Mouse (Mus musculus) liver, embryonic 16.5 days (tissue): ENCODE results near the gene Clec14a. TPM values are rescaled to one million over a fixed set of nuclear protein-coding genes. Genes with fewer than 3 reads are reported as not detected.
"Not testable (repeated sequence)": the region's sequence is repeated elsewhere in the genome, so short reads cannot be mapped to it uniquely, and the experiment has no call there.

ENCODE experiments used
- ATAC-seq: fragments of 200-750 bp; cut with Nextera tagmentation; 2 replicates; pipeline ENCODE4 v1.8.0; 2017; ENCODE audit warnings: low read depth, mild to moderate bottlenecking, moderate number of reproducible peaks, moderate library complexity
- H3K27ac ChIP-seq: fragments of 300-500 bp; sonication (generic); 2 replicates; pipeline ENCODE4 v1.5.1; 2014; ENCODE audit warnings: mild to moderate bottlenecking, low read length
- H3K27me3 ChIP-seq: fragments of 300-500 bp; sonication (generic); 2 replicates; pipeline ENCODE4 v1.6.1; 2014; ENCODE audit warnings: low read depth, low read length, mixed read lengths; ENCODE audit not compliant: control insufficient read depth, insufficient read depth
- H3K36me3 ChIP-seq: fragments of 300-500 bp; sonication (generic); 2 replicates; pipeline ENCODE4 v1.6.1; 2014; ENCODE audit warnings: mild to moderate bottlenecking; ENCODE audit not compliant: control insufficient read depth, insufficient read depth
- H3K4me1 ChIP-seq: fragments of 300-500 bp; sonication (generic); 2 replicates; pipeline ENCODE4 v1.6.1; 2014; ENCODE audit warnings: low read depth, low read length, mixed read lengths; ENCODE audit not compliant: control insufficient read depth
- H3K4me2 ChIP-seq: fragments of 300-500 bp; sonication (generic); 2 replicates; pipeline ENCODE4 v1.6.1; 2014; ENCODE audit warnings: low read depth, low read length, mixed read lengths
- H3K4me3 ChIP-seq: fragments of 300-500 bp; sonication (generic); 2 replicates; pipeline ENCODE4 v1.5.1; 2014; ENCODE audit warnings: low read depth, mild to moderate bottlenecking, low read length
- H3K9ac ChIP-seq: fragments of 300-500 bp; sonication (generic); 2 replicates; pipeline ENCODE4 v1.6.1; 2014; ENCODE audit warnings: low read depth, low read length
- H3K9me3 ChIP-seq: fragments of 300-500 bp; sonication (generic); replicated peaks from 2 replicates; pipeline ENCODE4 v1.6.1; 2016; ENCODE audit warnings: low read length; ENCODE audit not compliant: control insufficient read depth
- WGBS: fragments of 180-500 bp; shearing (Covaris S2); extraction: QIAGEN DNeasy Blood & Tissue Kit; methylation state at CpG from one replicate; pipeline ENCODE4 v1.1.7; 2014; ENCODE audit not compliant: insufficient replicate concordance; 5-methylcytosine and 5-hydroxymethylcytosine counted together
- polyA plus RNA-seq: library from polyadenylated mRNA; unstranded; fragments of >200 nt; fragmentation: Nextera tagmentation; extraction: Ambion mirVana; gene quantifications from 2 replicates; pipeline ENCODE4 v1.2.1, GENCODE M21; 2015

Gene Clec14a
- polyA plus RNA-seq = 6.6 and 6.7 TPM in 2 replicates

GRCm38 (mm10) chr12:58268563-58269501 is at the start of gene Clec14a:
Clec14a (minus strand) TSS chr12:58269290.
- Histone ChIP-seq H3K27ac (no peak within 1 kb of the TSS), H3K9ac (no peak within 1 kb of the TSS), H3K4me1 (no peaks in the 10 kb centered on the region), H3K36me3 (no peaks in the 10 kb centered on the region), H3K9me3 (no peaks in the 10 kb centered on the region), H3K4me3 (peak within 1 kb of the TSS; percentile 24), H3K27me3 (no peaks in the 10 kb centered on the region), H3K4me2 (peak within 1 kb of the TSS; percentile 37)
- ATAC-seq = peak; percentile 75
- 10% methylated on average over 32 of the region's 32 CpGs for WGBS

- Histone ChIP-seq H3K36me3 (no peaks in the 10 kb centered on the region), H3K4me2 (no peak overlapping the region), H3K9me3 (no peaks in the 10 kb centered on the region), H3K4me3 (no peak overlapping the region), H3K27ac (no peak overlapping the region), H3K4me1 (no peaks in the 10 kb centered on the region), H3K9ac (no peak overlapping the region), H3K27me3 (no peaks in the 10 kb centered on the region)
- WGBS = 48% methylated on average over 2 of the region's 2 CpGs
- ATAC-seq = no peak
These were observed 38.7 kb upstream of the Clec14a start for GRCm38 (mm10) chr12:58307835-58308234.

GRCm38 (mm10) chr12:58306402-58306801 is 37.3 kb upstream of the Clec14a start:
- not testable (repeated sequence) for H3K4me1 ChIP-seq, ATAC-seq, H3K27me3 ChIP-seq, H3K4me2 ChIP-seq, H3K4me3 ChIP-seq, H3K36me3 ChIP-seq, H3K9me3 ChIP-seq, H3K27ac ChIP-seq, H3K9ac ChIP-seq
- WGBS = 54% methylated on average over 8 of the region's 8 CpGs

- Histone ChIP-seq H3K4me1 (no peaks in the 10 kb centered on the region), H3K9me3 (no peaks in the 10 kb centered on the region), H3K4me2 (no peak overlapping the region), H3K9ac (no peak overlapping the region), H3K27ac (no peak overlapping the region), H3K27me3 (no peaks in the 10 kb centered on the region), H3K4me3 (no peak overlapping the region), H3K36me3 (no peaks in the 10 kb centered on the region)
- 11% methylated on average over 2 of the region's 2 CpGs for WGBS
- ATAC-seq = 0 out of 2 replicates have a peak, but pooled peaks have one; percentile 30
These were observed 36.5 kb upstream of the Clec14a start for GRCm38 (mm10) chr12:58305567-58305966.

GRCm38 (mm10) chr12:58296980-58297379 is 27.9 kb upstream of the Clec14a start:
- 51% methylated on average over 6 of the region's 6 CpGs for WGBS
- Histone ChIP-seq H3K27me3 (no peaks in the 10 kb centered on the region), H3K4me3 (no peak overlapping the region), H3K27ac (no peak overlapping the region), H3K36me3 (no peaks in the 10 kb centered on the region), H3K4me2 (no peak overlapping the region), H3K9me3 (no peaks in the 10 kb centered on the region), H3K9ac (no peak overlapping the region), H3K4me1 (no peaks in the 10 kb centered on the region)
- ATAC-seq = no peak

GRCm38 (mm10) chr12:58285912-58286311 is 16.8 kb upstream of the Clec14a start:
- no peak overlapping the region for H3K27ac ChIP-seq
- no peak overlapping the region for H3K4me3 ChIP-seq
- no peaks in the 10 kb centered on the region for H3K4me1 ChIP-seq
- H3K9me3 ChIP-seq = no peaks in the 10 kb centered on the region
- no peak for ATAC-seq
- H3K4me2 ChIP-seq = no peak overlapping the region
- H3K36me3 ChIP-seq = no peaks in the 10 kb centered on the region
- H3K9ac ChIP-seq = no peak overlapping the region
- WGBS = 55% methylated on average over 3 of the region's 3 CpGs
- no peaks in the 10 kb centered on the region for H3K27me3 ChIP-seq

- no peak overlapping the region for H3K9ac ChIP-seq
- no peaks in the 10 kb centered on the region for H3K4me1 ChIP-seq
- H3K4me3 ChIP-seq = no peak overlapping the region
- 50% methylated on average over 6 of the region's 6 CpGs for WGBS
- no peaks in the 10 kb centered on the region for H3K27me3 ChIP-seq
- H3K9me3 ChIP-seq = no peaks in the 10 kb centered on the region
- H3K36me3 ChIP-seq = no peaks in the 10 kb centered on the region
- no peak for ATAC-seq
- no peak overlapping the region for H3K27ac ChIP-seq
- H3K4me2 ChIP-seq = no peak overlapping the region
These were observed 1.4 kb upstream of the Clec14a start for GRCm38 (mm10) chr12:58270520-58270919.

- 54% methylated on average over 4 of the region's 4 CpGs for WGBS
- H3K4me2 ChIP-seq = no peak overlapping the region
- H3K4me1 ChIP-seq = no peaks in the 10 kb centered on the region
- H3K36me3 ChIP-seq = no peaks in the 10 kb centered on the region
- no peaks in the 10 kb centered on the region for H3K9me3 ChIP-seq
- ATAC-seq = no peak
- H3K27ac ChIP-seq = no peak overlapping the region
- no peak overlapping the region for H3K9ac ChIP-seq
- no peaks in the 10 kb centered on the region for H3K27me3 ChIP-seq
- H3K4me3 ChIP-seq = no peak overlapping the region
These were observed 415 bp upstream of the Clec14a start for GRCm38 (mm10) chr12:58269505-58269904.

- Histone ChIP-seq H3K4me3 (peak overlapping the region; percentile 24), H3K4me2 (peak overlapping the region; percentile 37), H3K4me1 (no peaks in the 10 kb centered on the region), H3K9ac (no peak overlapping the region), H3K9me3 (no peaks in the 10 kb centered on the region), H3K27me3 (no peaks in the 10 kb centered on the region), H3K27ac (no peak overlapping the region), H3K36me3 (no peaks in the 10 kb centered on the region)
- WGBS = 5% methylated on average over 15 of the region's 15 CpGs
- no peak for ATAC-seq
These were observed 916 bp downstream of the Clec14a start for GRCm38 (mm10) chr12:58268186-58268562.
